Mouse (Mus musculus): Measurements from ENCODE around the gene Rgs17. TPM values are rescaled to one million over a fixed set of nuclear protein-coding genes. Genes with fewer than 3 reads are reported as not detected.

Rgs17 gene
- polyA plus RNA-seq (2012; rRNA removed): 0.03 and 0.04 TPM in 2 replicates

GRCm38 (mm10) chr10:5922294-5922828 is at the start of gene Rgs17:
Gene Rgs17 (minus strand): TSS chr10:5922400.

GRCm38 (mm10) chr10:5823740-5824491 is 98.3 kb downstream of the Rgs17 start, which contains the start of gene Mtrf1l:
Gene Mtrf1l (minus strand): TSS chr10:5823910.

GRCm38 (mm10) chr10:5805243-5805730 is 116.9 kb downstream of the Rgs17 start, which contains the start of gene Fbxo5:
Gene Fbxo5 (minus strand): TSS chr10:5805600.

Other genes starting within 250 kb of the Rgs17 start
- 16.3 and 19.0 TPM in 2 replicates for gene Fbxo5, start 116.8 kb downstream of the Rgs17 start, polyA plus RNA-seq (2012; rRNA removed)
- 2.2 and 2.9 TPM in 2 replicates for gene Mtrf1l, start 98.5 kb downstream of the Rgs17 start, polyA plus RNA-seq (2012; rRNA removed)

Measured in liver, embryonic 18 days (tissue).